Mouse (Mus musculus) bone marrow macrophage, adult 2 months (primary cell): Measurements from ENCODE around the gene Stx18.

ENCODE experiments used
- CTCF ChIP-seq: IDR thresholded peaks from 2 replicates; pipeline ENCODE4 v1.5.1; 2012; ENCODE audit warnings: low read depth, mild to moderate bottlenecking, low read length, moderate library complexity
- POLR2A ChIP-seq: IDR thresholded peaks from 2 replicates; pipeline ENCODE4 v1.6.1; 2012; ENCODE audit warnings: mild to moderate bottlenecking, low read depth, low read length, borderline replicate concordance

GRCm38 (mm10) chr5:38048177-38048576 lies 9.6 kb downstream of the Stx18 start:
- TF ChIP-seq POLR2A (no peak), CTCF (no peak)
